Mouse (Mus musculus) adrenal gland (tissue): Measurements from ENCODE around the gene Pear1.

Experiments
- intact Hi-C: fragments of 180-260 bp; cut with DNase I; formaldehyde crosslinking; loops from one replicate; pipeline ENCODE4 v1.15.1; 2025

Gene Pear1

GRCm38 (mm10) chr3:87766284-87766667 is 57.8 kb downstream of the Pear1 start:
- intact Hi-C loops, result no loop called here

GRCm38 (mm10) chr3:87765631-87766283 is 58.3 kb downstream of the Pear1 start:
- intact Hi-C loops, result no loop called here

- intact Hi-C loops, result no loop called here
Measured at GRCm38 (mm10) chr3:87765091-87765490, 59.0 kb downstream of the Pear1 start.

GRCm38 (mm10) chr3:87764506-87764905 is 59.6 kb downstream of the Pear1 start:
- intact Hi-C loops, result no loop called here

- intact Hi-C loops, result no loop called here
Measured at GRCm38 (mm10) chr3:87763683-87764289, 60.3 kb downstream of the Pear1 start.

GRCm38 (mm10) chr3:87763202-87763601 is 60.9 kb downstream of the Pear1 start:
- intact Hi-C loops, result no loop called here

- intact Hi-C loops, result no loop called here
Measured at GRCm38 (mm10) chr3:87761408-87762375, 62.4 kb downstream of the Pear1 start.

- intact Hi-C loops, result no loop called here
Measured at GRCm38 (mm10) chr3:87758641-87759040, 65.5 kb downstream of the Pear1 start.

- intact Hi-C loops, result no loop called here
Measured at GRCm38 (mm10) chr3:87756488-87756887, 67.6 kb downstream of the Pear1 start.

- intact Hi-C loops, result no loop called here
Measured at GRCm38 (mm10) chr3:87755964-87756363, 68.1 kb downstream of the Pear1 start.

- intact Hi-C loops, result no loop called here
Measured at GRCm38 (mm10) chr3:87753829-87754228, 70.3 kb downstream of the Pear1 start.

GRCm38 (mm10) chr3:87752567-87752966 is 71.5 kb downstream of the Pear1 start:
- intact Hi-C loops, result no loop called here

- intact Hi-C loops, result no loop called here
Measured at GRCm38 (mm10) chr3:87749977-87750376, 74.1 kb downstream of the Pear1 start.

- intact Hi-C loops, result no loop called here
Measured at GRCm38 (mm10) chr3:87749036-87749435, 75.1 kb downstream of the Pear1 start.

GRCm38 (mm10) chr3:87748431-87748830 is 75.7 kb downstream of the Pear1 start, which contains the start of gene Lrrc71:
Gene Lrrc71, minus strand, starts transcription at chr3:87748625.
- intact Hi-C loops, result no loop called here

GRCm38 (mm10) chr3:87745036-87745659 is 79.0 kb downstream of the Pear1 start:
- intact Hi-C loops, result no loop called here

GRCm38 (mm10) chr3:87743927-87744326 is 80.2 kb downstream of the Pear1 start:
- intact Hi-C loops, result no loop called here

GRCm38 (mm10) chr3:87742735-87743134 is 81.4 kb downstream of the Pear1 start:
- intact Hi-C loops, result no loop called here

GRCm38 (mm10) chr3:87742013-87742412 is 82.1 kb downstream of the Pear1 start:
- intact Hi-C loops, result no loop called here

- intact Hi-C loops, result no loop called here
Measured at GRCm38 (mm10) chr3:87738906-87739305, 85.2 kb downstream of the Pear1 start.

GRCm38 (mm10) chr3:87735335-87735734 is 88.8 kb downstream of the Pear1 start:
- intact Hi-C loops, result no loop called here
